Mouse (Mus musculus) CH12.LX (cell line): ENCODE data around the gene Qpctl. TPM values are rescaled to one million over a fixed set of nuclear protein-coding genes. Genes with fewer than 3 reads are reported as not detected.

ENCODE experiments used
- DNase-seq: peaks from one replicate; pipeline ENCODE4 v3.0.0-alpha.2; 2013; ENCODE audit errors: extremely low read depth
- H3K27ac ChIP-seq: 2 replicates; pipeline ENCODE4 v1.5.1; 2012; ENCODE audit warnings: low read depth, mild to moderate bottlenecking, control low read depth, moderate library complexity; ENCODE audit not compliant: insufficient read depth
- H3K27me3 ChIP-seq: replicated peaks from 2 replicates; pipeline ENCODE3; 2012; ENCODE audit warnings: inconsistent platforms
- H3K36me3 ChIP-seq, 2 experiments: replicated peaks in 1 of 2; 2 replicates each; pipeline versions ENCODE3 to v1.6.1; 2012; ENCODE audit warnings: inconsistent platforms in 1 of 2, low read length in 1 of 2, mild to moderate bottlenecking in 1 of 2, mixed read lengths in 1 of 2, moderate library complexity in 1 of 2; ENCODE audit not compliant: control insufficient read depth in 1 of 2, insufficient read depth in 1 of 2
- H3K4me1 ChIP-seq, 2 experiments: 2 replicates each; pipeline ENCODE4 v1.6.1; 2012; ENCODE audit warnings: inconsistent platforms in 1 of 2, moderate library complexity in 1 of 2; ENCODE audit not compliant: insufficient read depth in 2 of 2, control insufficient read depth in 1 of 2
- H3K4me2 ChIP-seq: 2 replicates; pipeline ENCODE4 v1.6.1; 2012; ENCODE audit warnings: low read depth, mild to moderate bottlenecking, control low read depth; ENCODE audit not compliant: poor library complexity, insufficient read depth, severe bottlenecking
- H3K4me3 ChIP-seq, 3 experiments: fragments of 150-350 bp in 1 of 3; sonication (generic) in 1 of 3; replicated peaks in 1 of 3; 2 replicates each; pipeline versions ENCODE3 to v1.5.1; 2011 to 2012; ENCODE audit warnings: low read depth in 2 of 3, low read length in 2 of 3, mild to moderate bottlenecking in 2 of 3, moderate library complexity in 2 of 3, control low read depth in 1 of 3, improper control_type of control experiment in 1 of 3, inconsistent platforms in 1 of 3, mixed read lengths in 1 of 3; ENCODE audit not compliant: poor library complexity in 1 of 3
- H3K79me2 ChIP-seq: replicated peaks from 2 replicates; pipeline ENCODE4 v1.6.1; 2012; ENCODE audit warnings: mild to moderate bottlenecking, moderate library complexity; ENCODE audit not compliant: control insufficient read depth, poor library complexity, insufficient read depth, severe bottlenecking; ENCODE audit errors: extremely low read depth
- H3K9ac ChIP-seq: 2 replicates; pipeline ENCODE4 v1.6.1; 2012; ENCODE audit warnings: low read depth, mild to moderate bottlenecking, control low read depth, moderate library complexity; ENCODE audit not compliant: insufficient read depth
- H3K9me3 ChIP-seq: replicated peaks from 2 replicates; pipeline ENCODE3; 2012; ENCODE audit warnings: low read length, inconsistent platforms, mixed read lengths
- BHLHE40 ChIP-seq: IDR thresholded peaks from 2 replicates; pipeline ENCODE4 v1.6.1; 2011; ENCODE audit warnings: mild to moderate bottlenecking, low read depth, low read length, improper control_type of control experiment
- CHD2 ChIP-seq: IDR thresholded peaks from 2 replicates; pipeline ENCODE4 v1.6.1; 2011; ENCODE audit warnings: low read length, improper control_type of control experiment
- CTCF ChIP-seq, 2 experiments: IDR thresholded peaks in 1 of 2; conservative IDR thresholded peaks in 1 of 2; 2 replicates each; pipeline ENCODE4 v1.5.1; 2011 to 2012; ENCODE audit warnings: low read depth in 2 of 2, low read length in 2 of 2, improper control_type of control experiment in 1 of 2, inconsistent platforms in 1 of 2, mild to moderate bottlenecking in 1 of 2, moderate library complexity in 1 of 2
- ELF1 ChIP-seq: IDR thresholded peaks from 2 replicates; pipeline ENCODE4 v1.6.1; 2014; ENCODE audit warnings: low read depth, mild to moderate bottlenecking, inconsistent platforms, low read length, improper control_type of control experiment
- GABPA ChIP-seq: IDR thresholded peaks from 2 replicates; pipeline ENCODE4 v1.6.1; 2012; ENCODE audit warnings: low read depth, low read length, improper control_type of control experiment, inconsistent platforms; ENCODE audit not compliant: insufficient replicate concordance
- KAT2A ChIP-seq: IDR thresholded peaks from 2 replicates; pipeline ENCODE4 v1.6.1; 2012; ENCODE audit warnings: low read length, improper control_type of control experiment, inconsistent platforms; ENCODE audit not compliant: insufficient replicate concordance
- MAFK ChIP-seq: IDR thresholded peaks from 2 replicates; pipeline ENCODE4 v1.6.1; 2011; ENCODE audit warnings: low read length, improper control_type of control experiment; ENCODE audit not compliant: insufficient replicate concordance
- MAX ChIP-seq: IDR thresholded peaks from 2 replicates; pipeline ENCODE4 v1.6.1; 2011; ENCODE audit warnings: low read length, improper control_type of control experiment
- MAZ ChIP-seq: IDR thresholded peaks from 2 replicates; pipeline ENCODE4 v1.6.1; 2012; ENCODE audit warnings: low read depth, mild to moderate bottlenecking, inconsistent platforms, low read length, improper control_type of control experiment, moderate library complexity
- MEF2A ChIP-seq: IDR thresholded peaks from 2 replicates; pipeline ENCODE4 v1.6.1; 2014; ENCODE audit warnings: low read depth, mild to moderate bottlenecking, inconsistent platforms, low read length, improper control_type of control experiment, borderline replicate concordance
- MXI1 ChIP-seq: IDR thresholded peaks from 2 replicates; pipeline ENCODE4 v1.6.1; 2011; ENCODE audit warnings: mild to moderate bottlenecking, low read depth, low read length, improper control_type of control experiment
- MYC ChIP-seq: IDR thresholded peaks from 2 replicates; pipeline ENCODE4 v1.6.1; 2011; ENCODE audit warnings: low read depth, mild to moderate bottlenecking, improper control_type of control experiment, low read length
- NELFE ChIP-seq: IDR thresholded peaks from 2 replicates; pipeline ENCODE4 v1.6.1; 2011; ENCODE audit warnings: low read depth, low read length, improper control_type of control experiment
- PAX5 ChIP-seq: IDR thresholded peaks from 2 replicates; pipeline ENCODE4 v1.6.1; 2012; ENCODE audit warnings: low read length, inconsistent platforms, mixed read lengths
- POLR2A ChIP-seq: IDR thresholded peaks from 2 replicates; pipeline ENCODE4 v1.6.1; 2011; ENCODE audit warnings: low read depth, mild to moderate bottlenecking, improper control_type of control experiment, low read length
- RAD21 ChIP-seq: IDR thresholded peaks from 2 replicates; pipeline ENCODE4 v1.6.1; 2011; ENCODE audit warnings: low read depth, mild to moderate bottlenecking, low read length, improper control_type of control experiment, moderate library complexity
- RCOR1 ChIP-seq: conservative IDR thresholded peaks from 2 replicates; pipeline ENCODE4 v1.6.1; 2012; ENCODE audit warnings: low read depth, mild to moderate bottlenecking, inconsistent platforms, low read length, improper control_type of control experiment
- SIN3A ChIP-seq: IDR thresholded peaks from 2 replicates; pipeline ENCODE4 v1.6.1; 2012; ENCODE audit warnings: low read length, improper control_type of control experiment, inconsistent platforms
- SMC3 ChIP-seq: IDR thresholded peaks from 2 replicates; pipeline ENCODE4 v1.6.1; 2011; ENCODE audit warnings: low read depth, low read length, improper control_type of control experiment
- TCF12 ChIP-seq: IDR thresholded peaks from 2 replicates; pipeline ENCODE4 v1.6.1; 2014; ENCODE audit warnings: low read depth, mild to moderate bottlenecking, inconsistent platforms, low read length, improper control_type of control experiment
- ZC3H11A ChIP-seq: IDR thresholded peaks from 2 replicates; pipeline ENCODE4 v1.6.1; 2012; ENCODE audit warnings: low read depth, mild to moderate bottlenecking, inconsistent platforms, low read length, improper control_type of control experiment
- ZKSCAN1 ChIP-seq: IDR thresholded peaks from 2 replicates; pipeline ENCODE4 v1.6.1; 2012; ENCODE audit warnings: low read depth, inconsistent platforms, low read length, improper control_type of control experiment, borderline replicate concordance
- dilution Hi-C: fragments of 300-500 bp; cut with MboI; formaldehyde crosslinking; loops from 2 replicates; pipeline ENCODE4 v1.14.3; 2020; ENCODE audit warnings: low sequenced_read_pairs; ENCODE audit not compliant: extremely low pct_unique_long_range_greater_than_20kb, extremely low pct_ligation_motif_present
- in situ Hi-C: fragments of 300-500 bp; cut with MboI; formaldehyde crosslinking; loops from 3 replicates; pipeline ENCODE4 v1.14.3; 2019; ENCODE audit warnings: low sequenced_read_pairs, low pct_ligation_motif_present, low pct_unique_long_range_greater_than_20kb, mixed read lengths
- polyA plus RNA-seq: library from polyadenylated mRNA; unstranded; fragments of >175 nt; gene quantifications from 2 replicates; pipeline ENCODE4 v1.2.1, GENCODE M21; 2012; ENCODE audit warnings: low read depth; ENCODE audit not compliant: insufficient read length
- total RNA-seq, 2 experiments: library from RNA; depleted of rRNA; stranded (reverse); fragments of 300-350 nt in 1 of 2; fragments of >200 nt in 1 of 2; gene quantifications; 2 replicates each; pipeline ENCODE4 v1.2.3; 2012 to 2014

Gene Qpctl
- total and polyA plus RNA-seq, 3 experiments = 5.2 to 9.8 (median 9.6) TPM

- peak overlapping the region; percentile 59 to 87 (median 82) for H3K4me3 ChIP-seq
- peak overlapping the region; percentile 87 for H3K4me2 ChIP-seq
- H3K27ac ChIP-seq = peak overlapping the region; percentile 57
- no peaks in the 10 kb centered on the region for H3K79me2 ChIP-seq
- H3K9me3 ChIP-seq = no peaks in the 10 kb centered on the region
- dilution Hi-C loops (no loop called here), in situ Hi-C loops (loop anchor here (5.0 kb wide), 1 partner anchor 101 kb away; the partner anchor contains the start of genes Ppm1n and Rtn2)
- H3K36me3 ChIP-seq = peaks cover 18 to 36% of the 10 kb centered on the region in 2 experiments
- peak in 1 of 2 experiments; percentile 26; a peak in 1 of 4 replicates for TF ChIP-seq CTCF (conservative IDR thresholded peaks at IDR 0.05 in 1 of 2, IDR thresholded peaks at IDR 0.05 in 1 of 2; ENCODE audit: low read depth in 2 of 2, low read length in 2 of 2)
- TF ChIP-seq BHLHE40 = peak; percentile 13; the same call in 1 of the 2 replicates
- TF ChIP-seq GABPA = no peak
- TF ChIP-seq TCF12 = 0 out of 2 replicates have a peak, but pooled peaks have one; percentile 33
- TF ChIP-seq SIN3A = peak; percentile 80
- TF ChIP-seq MXI1 = peak; percentile 70
- 0 out of 2 replicates have a peak, but pooled peaks have one; percentile 12 for TF ChIP-seq NELFE
- peak; percentile 61; the same call in 1 of the 2 replicates for TF ChIP-seq POLR2A
- TF ChIP-seq PAX5 = no peak
- TF ChIP-seq ELF1 = peak; percentile 48; the same call in 1 of the 2 replicates
- peak; percentile 55 for DNase-seq
- H3K27me3 ChIP-seq = peaks cover 8% of the 10 kb centered on the region
- H3K9ac ChIP-seq = peak overlapping the region; percentile 76
- peaks cover 16 to 49% of the 10 kb centered on the region in 2 experiments for H3K4me1 ChIP-seq
These were observed 31.9 kb upstream of the Qpctl start for GRCm38 (mm10) chr7:19180862-19181429.

GRCm38 (mm10) chr7:19179936-19180335 lies 30.8 kb upstream of the Qpctl start:
- Histone ChIP-seq H3K4me2 (peak overlapping the region; percentile 76), H3K4me1 (peaks cover 16 to 49% of the 10 kb centered on the region in 2 experiments), H3K27ac (no peak overlapping the region), H3K9ac (no peak overlapping the region; the same call in 1 of the 2 replicates), H3K36me3 (peaks cover 16 to 26% of the 10 kb centered on the region in 2 experiments), H3K4me3 (peak overlapping the region in 2 of 3 experiments; percentile 41 to 62), H3K27me3 (peaks cover 12% of the 10 kb centered on the region), H3K79me2 (no peaks in the 10 kb centered on the region), H3K9me3 (no peaks in the 10 kb centered on the region)
- dilution Hi-C loops (no loop called here), in situ Hi-C loops (loop anchor here (5.0 kb wide), 1 partner anchor 102 kb away; the partner anchor contains the start of genes Ppm1n and Rtn2)
- TF ChIP-seq RAD21 (no peak), PAX5 (no peak), ZC3H11A (no peak), SIN3A (no peak)
- peak; percentile 58 for DNase-seq

GRCm38 (mm10) chr7:19179173-19179572 lies 30.1 kb upstream of the Qpctl start:
- H3K27me3 ChIP-seq = peaks cover 16% of the 10 kb centered on the region
- peak overlapping the region; percentile 21; the same call in 1 of the 2 replicates for H3K9ac ChIP-seq
- H3K79me2 ChIP-seq = no peaks in the 10 kb centered on the region
- no peaks in the 10 kb centered on the region for H3K9me3 ChIP-seq
- in situ Hi-C loops = no loop called here
- peak overlapping the region; percentile 17; the same call in 1 of the 2 replicates for H3K27ac ChIP-seq
- peaks cover 13 to 43% of the 10 kb centered on the region in 2 experiments for H3K4me1 ChIP-seq
- peak overlapping the region; percentile 35 to 62 (median 41) for H3K4me3 ChIP-seq
- peaks cover 9 to 18% of the 10 kb centered on the region in 2 experiments for H3K36me3 ChIP-seq
- dilution Hi-C loops = no loop called here
- peak; percentile 82 for DNase-seq
- peak overlapping the region; percentile 76 for H3K4me2 ChIP-seq
- TF ChIP-seq MAX = peak; percentile 72; the same call in 1 of the 2 replicates
- peak; percentile 80 for TF ChIP-seq SMC3
- TF ChIP-seq RCOR1 = 0 out of 2 replicates have a peak, but pooled peaks have one; percentile 0
- 0 out of 2 replicates have a peak, but pooled peaks have one; percentile 11 for TF ChIP-seq MAZ
- TF ChIP-seq SIN3A = peak; percentile 38
- TF ChIP-seq TCF12 = peak; percentile 68; the same call in 1 of the 2 replicates
- no peak for TF ChIP-seq MAFK
- peak; percentile 74; the same call in 1 of the 2 replicates for TF ChIP-seq NELFE
- TF ChIP-seq MEF2A = peak; percentile 43; the same call in 1 of the 2 replicates
- TF ChIP-seq ZC3H11A = no peak
- no peak for TF ChIP-seq ZKSCAN1
- TF ChIP-seq KAT2A = no peak
- peak; percentile 18 for TF ChIP-seq MYC
- peak; percentile 63 for TF ChIP-seq RAD21
- TF ChIP-seq CHD2 = no peak
- TF ChIP-seq CTCF (conservative IDR thresholded peaks at IDR 0.05 in 1 of 2, IDR thresholded peaks at IDR 0.05 in 1 of 2; ENCODE audit: low read depth in 2 of 2, low read length in 2 of 2) = peak in 1 of 2 experiments; percentile 99; a peak in 2 of 4 replicates
